9 mouse cellular contexts compared by ENCODE assay signal in the genomic region with DNA sequence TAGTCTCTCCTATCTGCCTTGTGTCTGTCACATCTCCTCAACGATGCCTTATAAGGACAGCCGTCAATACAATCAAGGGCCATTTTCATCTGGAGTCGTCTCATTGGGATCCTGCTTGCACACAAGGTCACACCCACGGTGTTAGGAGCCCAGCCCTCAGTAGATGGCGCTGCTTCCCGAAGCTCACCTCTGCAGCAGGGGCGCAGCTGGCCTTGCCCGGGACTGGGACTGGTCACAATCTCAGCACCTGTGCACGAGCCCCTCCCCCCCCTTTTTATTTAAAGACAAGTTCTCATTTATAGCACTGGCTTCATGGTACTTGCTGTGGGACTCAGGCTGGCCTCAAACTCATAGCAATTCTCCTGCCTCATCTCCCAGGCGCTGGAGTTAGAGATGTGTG. TPM values are rescaled to one million over a fixed set of nuclear protein-coding genes. Genes with fewer than 3 reads are reported as not detected.
A peak's percentile ranks its signal among the peaks of the same experiment; 100 is the strongest.
DNase-seq lines count a peak whose midpoint lies in the region; ATAC-seq and TF ChIP-seq lines count a peak whose summit lies in the region.
"Had no signal": no experiment of that assay in that cellular context is flagged by ENCODE, and none has a peak within 500 bp of the region (broad histone marks: within the 10 kb centered on the region; RNA-seq: fewer than 3 reads in every experiment).

No protein-coding gene starts in this region.

- H3K9me3 ChIP-seq in hindbrain, embryonic 10.5 days = no peaks in the 10 kb centered on the region
- no peaks in the 10 kb centered on the region for H3K9me3 ChIP-seq in hindbrain, embryonic 13.5 days
- no peaks in the 10 kb centered on the region for H3K9me3 ChIP-seq in limb, embryonic 11.5 days (ENCODE audit: control insufficient read depth, low read length)
- H3K9me3 ChIP-seq: embryonic facial prominence, embryonic 13.5 days had no signal

- H3K27me3 ChIP-seq in hindbrain, embryonic 10.5 days (ENCODE audit: insufficient read depth, poor library complexity, severe bottlenecking) = peaks cover 16% of the 10 kb centered on the region; the same call in 1 of the 2 replicates
- 0 out of 2 replicates have a peak, but pooled peaks cover 6% of the 10 kb centered on the region for H3K27me3 ChIP-seq in hindbrain, embryonic 13.5 days
- H3K27me3 ChIP-seq in limb, embryonic 11.5 days (ENCODE audit: control insufficient read depth, insufficient read depth, low read length) = no peaks in the 10 kb centered on the region

- no peak for ATAC-seq in hindbrain, embryonic 13.5 days (ENCODE audit: low FRiP score)
- ATAC-seq in limb, embryonic 11.5 days (ENCODE audit: insufficient number of reproducible peaks, low FRiP score, low TSS enrichment, low read depth) = no peak
- peak; percentile 77 for ATAC-seq in neutrophil, adult 5-6 weeks (ENCODE audit: extremely low read depth, insufficient number of reproducible peaks, low FRiP score, poor library complexity, severe bottlenecking)

- no peak for TF ChIP-seq POLR2A in bone marrow macrophage, adult 2 months (IDR thresholded peaks at IDR 0.05; ENCODE audit: borderline replicate concordance, low read depth, low read length)

- no peak overlapping the region for H3K9ac ChIP-seq in hindbrain, embryonic 13.5 days
- H3K9ac ChIP-seq in limb, embryonic 11.5 days (ENCODE audit: low read length) = no peak overlapping the region
- H3K9ac ChIP-seq: embryonic facial prominence, embryonic 13.5 days had no signal

- WGBS in hindbrain, embryonic 10.5 days = 20% methylated on average over 10 of the region's 10 CpGs
- 17% methylated on average over 10 of the region's 10 CpGs for WGBS in hindbrain, embryonic 13.5 days
- 17% methylated on average over 10 of the region's 10 CpGs for WGBS in limb, embryonic 11.5 days

- no peak overlapping the region for H3K27ac ChIP-seq in hindbrain, embryonic 10.5 days
- no peak overlapping the region for H3K27ac ChIP-seq in hindbrain, embryonic 13.5 days
- peak overlapping the region; percentile 48; the same call in 1 of the 2 replicates for H3K27ac ChIP-seq in bone marrow macrophage, adult 2 months (ENCODE audit: insufficient read depth, low read depth, low read length)
- H3K27ac ChIP-seq in limb, embryonic 11.5 days (replicated peaks; ENCODE audit: low read depth, low read length) = no peak overlapping the region
- H3K27ac ChIP-seq: embryonic facial prominence, embryonic 13.5 days had no signal

- H3K36me3 ChIP-seq in hindbrain, embryonic 10.5 days = no peaks in the 10 kb centered on the region
- H3K36me3 ChIP-seq in hindbrain, embryonic 13.5 days = no peaks in the 10 kb centered on the region
- H3K36me3 ChIP-seq in limb, embryonic 11.5 days (ENCODE audit: control insufficient read depth, insufficient read depth, low read length) = no peaks in the 10 kb centered on the region
- H3K36me3 ChIP-seq: embryonic facial prominence, embryonic 13.5 days had no signal

- H3K4me3 ChIP-seq in hindbrain, embryonic 10.5 days = no peak overlapping the region
- no peak overlapping the region for H3K4me3 ChIP-seq in hindbrain, embryonic 13.5 days
- no peak overlapping the region for H3K4me3 ChIP-seq in bone marrow macrophage, adult 2 months (ENCODE audit: insufficient read depth, low read length)
- no peak overlapping the region for H3K4me3 ChIP-seq in limb, embryonic 11.5 days (ENCODE audit: low read depth, low read length)
- H3K4me3 ChIP-seq: embryonic facial prominence, embryonic 13.5 days had no signal

- no peak overlapping the region for H3K4me2 ChIP-seq in hindbrain, embryonic 13.5 days
- no peak overlapping the region for H3K4me2 ChIP-seq in limb, embryonic 11.5 days (ENCODE audit: low read depth, severe bottlenecking)
- H3K4me2 ChIP-seq: embryonic facial prominence, embryonic 13.5 days had no signal

- peak; percentile 65 for DNase-seq in hindbrain, embryonic 10.5 days (ENCODE audit: low spot score)
- DNase-seq in CD8-positive naive resting alpha-beta T cell, adult 2 months (ENCODE audit: low read depth in 2 of 2, low spot score in 2 of 2) = peak; percentile 34 to 49
- peak; percentile 56 to 74 for DNase-seq in heart, adult 9 months (ENCODE audit: low spot score in 2 of 2)
- peak; percentile 85 for DNase-seq in limb, embryonic 11.5 days (ENCODE audit: low spot score)
- DNase-seq in urinary bladder, adult 18-20 months (ENCODE audit: low spot score in 2 of 2) = peak; percentile 61 to 69

- H3K4me1 ChIP-seq in hindbrain, embryonic 10.5 days (replicated peaks) = peaks cover 21% of the 10 kb centered on the region
- 0 out of 2 replicates have a peak, but pooled peaks cover 8% of the 10 kb centered on the region for H3K4me1 ChIP-seq in hindbrain, embryonic 13.5 days (replicated peaks)
- H3K4me1 ChIP-seq in bone marrow macrophage, adult 2 months (ENCODE audit: control insufficient read depth, insufficient read depth, low read length) = peaks cover 54% of the 10 kb centered on the region
- H3K4me1 ChIP-seq in limb, embryonic 11.5 days (ENCODE audit: control insufficient read depth, insufficient read depth, low read length) = no peaks in the 10 kb centered on the region

- peak; percentile 72 for TF ChIP-seq CTCF in bone marrow macrophage, adult 2 months (IDR thresholded peaks at IDR 0.05; ENCODE audit: low read depth, low read length)

RNA-seq across cellular contexts. Expression of gene Emc8, which starts 15.2 kb away (rescaled TPM):
- polyA plus RNA-seq in hindbrain, embryonic 10.5 days (2016; fragmentation: Nextera tagmentation; extraction: Ambion mirVana) = 312 and 362 TPM in 2 replicates
- 135 and 150 TPM in 2 replicates for polyA plus RNA-seq in hindbrain, embryonic 13.5 days (2015; fragmentation: Nextera tagmentation; extraction: Ambion mirVana)
- polyA plus RNA-seq in bone marrow macrophage, adult 2 months (2012; ENCODE audit: insufficient read depth, insufficient read length, missing spikeins) = 56.5 and 61.3 TPM in 2 replicates
- polyA plus RNA-seq in limb, embryonic 11.5 days (2014; fragmentation: Nextera tagmentation; extraction: Ambion mirVana) = 369 TPM in 2 replicates
- total RNA-seq in neutrophil, adult 5-6 weeks (2017) = 17.9 and 21.1 TPM in 2 replicates

RNA-seq across cellular contexts. Expression of gene Cox4i1, which starts 15.6 kb away (rescaled TPM):
- 921 and 1,059 TPM in 2 replicates for polyA plus RNA-seq in hindbrain, embryonic 10.5 days (2016; fragmentation: Nextera tagmentation; extraction: Ambion mirVana)
- 1,116 and 1,159 TPM in 2 replicates for polyA plus RNA-seq in hindbrain, embryonic 13.5 days (2015; fragmentation: Nextera tagmentation; extraction: Ambion mirVana)
- polyA plus RNA-seq in bone marrow macrophage, adult 2 months (2012; ENCODE audit: insufficient read depth, insufficient read length, missing spikeins) = 607 and 651 TPM in 2 replicates
- polyA plus RNA-seq in limb, embryonic 11.5 days (2014; fragmentation: Nextera tagmentation; extraction: Ambion mirVana) = 876 and 921 TPM in 2 replicates
- 180 and 197 TPM in 2 replicates for total RNA-seq in neutrophil, adult 5-6 weeks (2017)

RNA-seq across cellular contexts. Expression of gene Gm27021, which starts 15.7 kb away (rescaled TPM):
- 3.2 and 4.0 TPM in 2 replicates for polyA plus RNA-seq in hindbrain, embryonic 10.5 days (2016; fragmentation: Nextera tagmentation; extraction: Ambion mirVana)
- polyA plus RNA-seq in hindbrain, embryonic 13.5 days (2015; fragmentation: Nextera tagmentation; extraction: Ambion mirVana) = 5.2 and 6.0 TPM in 2 replicates
- polyA plus RNA-seq in bone marrow macrophage, adult 2 months (2012; ENCODE audit: insufficient read depth, insufficient read length, missing spikeins) = not detected in 2 replicates
- 1.7 and 2.1 TPM in 2 replicates for polyA plus RNA-seq in limb, embryonic 11.5 days (2014; fragmentation: Nextera tagmentation; extraction: Ambion mirVana)
- total RNA-seq in neutrophil, adult 5-6 weeks (2017) = not detected in 2 replicates

RNA-seq across cellular contexts. Expression of gene 1190005I06Rik, which starts 36.2 kb away (rescaled TPM):
- 2.8 and 4.7 TPM in 2 replicates for polyA plus RNA-seq in hindbrain, embryonic 10.5 days (2016; fragmentation: Nextera tagmentation; extraction: Ambion mirVana)
- 8.9 and 11.0 TPM in 2 replicates for polyA plus RNA-seq in hindbrain, embryonic 13.5 days (2015; fragmentation: Nextera tagmentation; extraction: Ambion mirVana)
- 1.1 and 1.6 TPM in 2 replicates for polyA plus RNA-seq in bone marrow macrophage, adult 2 months (2012; ENCODE audit: insufficient read depth, insufficient read length, missing spikeins)
- polyA plus RNA-seq in limb, embryonic 11.5 days (2014; fragmentation: Nextera tagmentation; extraction: Ambion mirVana) = 4.7 and 6.2 TPM in 2 replicates
- total RNA-seq in neutrophil, adult 5-6 weeks (2017) = not detected in 2 replicates

RNA-seq across cellular contexts. Expression of gene Irf8, which starts 52.6 kb away (rescaled TPM):
- 5.4 and 6.3 TPM in 2 replicates for polyA plus RNA-seq in hindbrain, embryonic 10.5 days (2016; fragmentation: Nextera tagmentation; extraction: Ambion mirVana)
- 4.2 and 5.9 TPM in 2 replicates for polyA plus RNA-seq in hindbrain, embryonic 13.5 days (2015; fragmentation: Nextera tagmentation; extraction: Ambion mirVana)
- 157 and 163 TPM in 2 replicates for polyA plus RNA-seq in bone marrow macrophage, adult 2 months (2012; ENCODE audit: insufficient read depth, insufficient read length, missing spikeins)
- 2.1 and 2.4 TPM in 2 replicates for polyA plus RNA-seq in limb, embryonic 11.5 days (2014; fragmentation: Nextera tagmentation; extraction: Ambion mirVana)
- 139 and 159 TPM in 2 replicates for total RNA-seq in neutrophil, adult 5-6 weeks (2017)
